Mouse (Mus musculus): ENCODE measurements around the gene Trip13.

GRCm38 (mm10) chr13:73944606-73945005 lies 7.0 kb upstream of the Trip13 start:
- TF ChIP-seq CTCF (IDR thresholded peaks at IDR 0.05) (no peak), EP300 (IDR thresholded peaks at IDR 0.05) (no peak)

Data from lung, postnatal 0 days (tissue).